Mouse (Mus musculus) forebrain, embryonic 12.5 days (tissue): ENCODE measurements around the gene Omp. TPM values are rescaled to one million over a fixed set of nuclear protein-coding genes. Genes with fewer than 3 reads are reported as not detected.
A peak's percentile ranks its signal among the peaks of the same experiment; 100 is the strongest.

Source experiments
- ATAC-seq: fragments of 200-750 bp; cut with Nextera tagmentation; 2 replicates; pipeline ENCODE4 v1.8.0; 2017; ENCODE audit warnings: moderate TSS enrichment; ENCODE audit not compliant: low FRiP score
- H3K27ac ChIP-seq: fragments of 300-500 bp; sonication (generic); 2 replicates; pipeline ENCODE4 v1.5.1; 2016; ENCODE audit warnings: mild to moderate bottlenecking
- H3K27me3 ChIP-seq: fragments of 300-500 bp; sonication (generic); 2 replicates; pipeline ENCODE4 v1.6.1; 2016; ENCODE audit warnings: mild to moderate bottlenecking
- H3K36me3 ChIP-seq: fragments of 300-500 bp; sonication (generic); replicated peaks from 2 replicates; pipeline ENCODE4 v1.6.1; 2016; ENCODE audit warnings: mild to moderate bottlenecking
- H3K4me1 ChIP-seq: fragments of 300-500 bp; sonication (generic); 2 replicates; pipeline ENCODE4 v1.6.1; 2016
- H3K4me2 ChIP-seq: fragments of 300-500 bp; sonication (generic); 2 replicates; pipeline ENCODE4 v1.6.1; 2016; ENCODE audit warnings: mild to moderate bottlenecking, moderate library complexity
- H3K4me3 ChIP-seq: fragments of 300-500 bp; sonication (generic); replicated peaks from 2 replicates; pipeline ENCODE4 v1.5.1; 2016; ENCODE audit warnings: mild to moderate bottlenecking
- H3K9ac ChIP-seq: fragments of 300-500 bp; sonication (generic); 2 replicates; pipeline ENCODE4 v1.6.1; 2016; ENCODE audit warnings: mild to moderate bottlenecking
- H3K9me3 ChIP-seq: fragments of 300-500 bp; sonication (generic); 2 replicates; pipeline ENCODE4 v1.6.1; 2016
- WGBS: fragments of 180-500 bp; shearing (Covaris S2); methylation state at CpG from one replicate; pipeline ENCODE4 v1.1.7; 2016; 5-methylcytosine and 5-hydroxymethylcytosine counted together
- polyA plus RNA-seq: library from polyadenylated mRNA; unstranded; fragments of >200 nt; fragmentation: Nextera tagmentation; extraction: Ambion mirVana; gene quantifications from 2 replicates; pipeline ENCODE4 v1.2.1, GENCODE M21; 2016

Omp gene
- polyA plus RNA-seq, 1 experiment from 2014 or later, result 0.45 TPM

- peak; percentile 86 for ATAC-seq
- peaks cover 16% of the 10 kb centered on the region for H3K4me1 ChIP-seq
- peak within 1 kb of the TSS; percentile 70 for H3K9ac ChIP-seq
- H3K36me3 ChIP-seq, result no peaks in the 10 kb centered on the region
- no peak within 1 kb of the TSS for H3K27ac ChIP-seq
- peak within 1 kb of the TSS; percentile 83 for H3K4me2 ChIP-seq
- H3K4me3 ChIP-seq, result peak within 1 kb of the TSS; percentile 74
- peaks cover 63% of the 10 kb centered on the region for H3K27me3 ChIP-seq
- H3K9me3 ChIP-seq, result no peaks in the 10 kb centered on the region
- WGBS, result 2% methylated on average over 39 of the region's 44 CpGs
Observed at GRCm38 (mm10) chr7:98177929-98178559, 32.7 kb upstream of the Omp start, which contains the start of gene Capn5. TSS of gene Capn5 (minus strand) at chr7:98178274.

- ATAC-seq, result peak; percentile 53; the same call in 1 of the 2 replicates
- Histone ChIP-seq H3K4me3 (peak overlapping the region; percentile 74), H3K9ac (peak overlapping the region; percentile 70), H3K4me1 (peaks cover 16% of the 10 kb centered on the region), H3K27me3 (peaks cover 58% of the 10 kb centered on the region), H3K27ac (no peak overlapping the region), H3K9me3 (no peaks in the 10 kb centered on the region), H3K4me2 (peak overlapping the region; percentile 83), H3K36me3 (no peaks in the 10 kb centered on the region)
- WGBS, result 11% methylated on average over 9 of the region's 9 CpGs
Observed at GRCm38 (mm10) chr7:98177566-98177928, 32.2 kb upstream of the Omp start.

GRCm38 (mm10) chr7:98177071-98177485 lies 31.8 kb upstream of the Omp start:
- Histone ChIP-seq H3K4me2 (peak overlapping the region; percentile 83), H3K4me3 (peak overlapping the region; percentile 74), H3K36me3 (no peaks in the 10 kb centered on the region), H3K27ac (no peak overlapping the region), H3K27me3 (peaks cover 53% of the 10 kb centered on the region), H3K9ac (peak overlapping the region; percentile 70; the same call in 1 of the 2 replicates), H3K4me1 (peaks cover 16% of the 10 kb centered on the region), H3K9me3 (no peaks in the 10 kb centered on the region)
- no peak for ATAC-seq
- WGBS, result 61% methylated on average over 2 of the region's 2 CpGs

- Histone ChIP-seq H3K9me3 (no peaks in the 10 kb centered on the region), H3K27me3 (peaks cover 48% of the 10 kb centered on the region), H3K4me3 (no peak overlapping the region), H3K4me1 (peaks cover 19% of the 10 kb centered on the region), H3K36me3 (no peaks in the 10 kb centered on the region), H3K4me2 (peak overlapping the region; percentile 83), H3K27ac (no peak overlapping the region), H3K9ac (0 out of 2 replicates have a peak overlapping the region, but pooled peaks have one; percentile 12)
- 77% methylated on average over 8 of the region's 8 CpGs for WGBS
- no peak for ATAC-seq
Observed at GRCm38 (mm10) chr7:98176322-98177070, 31.2 kb upstream of the Omp start.

GRCm38 (mm10) chr7:98174883-98175755 lies 29.8 kb upstream of the Omp start:
- no peak for ATAC-seq
- Histone ChIP-seq H3K4me1 (peaks cover 26% of the 10 kb centered on the region), H3K9me3 (no peaks in the 10 kb centered on the region), H3K4me2 (no peak overlapping the region), H3K36me3 (no peaks in the 10 kb centered on the region), H3K27me3 (peaks cover 43% of the 10 kb centered on the region), H3K9ac (no peak overlapping the region), H3K27ac (no peak overlapping the region), H3K4me3 (no peak overlapping the region)
- WGBS, result 81% methylated on average over 4 of the region's 4 CpGs

- no peak overlapping the region for H3K27ac ChIP-seq
- no peak for ATAC-seq
- H3K4me2 ChIP-seq, result no peak overlapping the region
- peaks cover 29% of the 10 kb centered on the region for H3K27me3 ChIP-seq
- H3K36me3 ChIP-seq, result no peaks in the 10 kb centered on the region
- WGBS, result 60% methylated on average over 4 of the region's 4 CpGs
- no peak overlapping the region for H3K9ac ChIP-seq
- no peaks in the 10 kb centered on the region for H3K9me3 ChIP-seq
- H3K4me1 ChIP-seq, result peaks cover 24% of the 10 kb centered on the region
- H3K4me3 ChIP-seq, result no peak overlapping the region
Observed at GRCm38 (mm10) chr7:98173408-98173807, 28.1 kb upstream of the Omp start.

- H3K36me3 ChIP-seq, result no peaks in the 10 kb centered on the region
- no peak overlapping the region for H3K27ac ChIP-seq
- H3K9me3 ChIP-seq, result no peaks in the 10 kb centered on the region
- no peak overlapping the region for H3K4me3 ChIP-seq
- H3K27me3 ChIP-seq, result peaks cover 28% of the 10 kb centered on the region
- WGBS, result 83% methylated on average over 8 of the region's 8 CpGs
- ATAC-seq, result no peak
- no peak overlapping the region for H3K4me2 ChIP-seq
- peaks cover 17% of the 10 kb centered on the region for H3K4me1 ChIP-seq
- H3K9ac ChIP-seq, result no peak overlapping the region
Observed at GRCm38 (mm10) chr7:98172661-98173060, 27.4 kb upstream of the Omp start.

- H3K4me3 ChIP-seq, result no peak overlapping the region
- H3K27me3 ChIP-seq, result peaks cover 17% of the 10 kb centered on the region
- WGBS, result 67% methylated on average over 6 of the region's 6 CpGs
- H3K36me3 ChIP-seq, result no peaks in the 10 kb centered on the region
- H3K9ac ChIP-seq, result no peak overlapping the region
- no peak for ATAC-seq
- H3K4me1 ChIP-seq, result peaks cover 10% of the 10 kb centered on the region; the same call in 1 of the 2 replicates
- H3K27ac ChIP-seq, result no peak overlapping the region
- H3K4me2 ChIP-seq, result no peak overlapping the region
- no peaks in the 10 kb centered on the region for H3K9me3 ChIP-seq
Observed at GRCm38 (mm10) chr7:98171141-98172073, 26.1 kb upstream of the Omp start.

GRCm38 (mm10) chr7:98164999-98165528 lies 19.8 kb upstream of the Omp start:
- Histone ChIP-seq H3K4me1 (peaks cover 19% of the 10 kb centered on the region), H3K36me3 (no peaks in the 10 kb centered on the region), H3K27me3 (0 out of 2 replicates have a peak, but pooled peaks cover 3% of the 10 kb centered on the region), H3K9me3 (no peaks in the 10 kb centered on the region), H3K4me2 (no peak overlapping the region), H3K9ac (no peak overlapping the region), H3K4me3 (no peak overlapping the region), H3K27ac (0 out of 2 replicates have a peak overlapping the region, but pooled peaks have one; percentile 14)
- ATAC-seq, result 0 out of 2 replicates have a peak, but pooled peaks have one; percentile 30
- WGBS, result 73% methylated on average over 10 of the region's 10 CpGs

- whole genome bisulfite sequencing, result 82% methylated on average over 9 of the region's 9 CpGs
- Histone ChIP-seq H3K36me3 (no peaks in the 10 kb centered on the region), H3K27me3 (no peaks in the 10 kb centered on the region), H3K4me2 (no peak overlapping the region), H3K9ac (no peak overlapping the region), H3K4me3 (no peak overlapping the region), H3K9me3 (no peaks in the 10 kb centered on the region), H3K27ac (no peak overlapping the region), H3K4me1 (peaks cover 20% of the 10 kb centered on the region)
- no peak for ATAC-seq
Observed at GRCm38 (mm10) chr7:98164382-98164998, 19.2 kb upstream of the Omp start.

- ATAC-seq, result no peak
- Histone ChIP-seq H3K4me3 (no peak overlapping the region), H3K36me3 (no peaks in the 10 kb centered on the region), H3K4me2 (no peak overlapping the region), H3K27me3 (no peaks in the 10 kb centered on the region), H3K4me1 (peaks cover 20% of the 10 kb centered on the region), H3K9me3 (no peaks in the 10 kb centered on the region), H3K9ac (no peak overlapping the region), H3K27ac (no peak overlapping the region)
- 65% methylated on average over 3 of the region's 3 CpGs for WGBS
Observed at GRCm38 (mm10) chr7:98163700-98164099, 18.4 kb upstream of the Omp start.
